Mouse (Mus musculus) heart, postnatal 36 days (tissue): ENCODE results near the gene Nsf. TPM values are rescaled to one million over a fixed set of nuclear protein-coding genes. Genes with fewer than 3 reads are reported as not detected.
A peak's percentile ranks its signal among the peaks of the same experiment; 100 is the strongest.

Experiments used
- DNase-seq, 2 experiments: peaks; one replicate each; pipeline ENCODE4 v3.0.0; 2021 to 2022
- intact Hi-C: fragments of 180-260 bp; cut with DNase I; formaldehyde crosslinking; loops from one replicate; pipeline ENCODE4 v1.15.1; 2025
- total RNA-seq, 2 experiments: library from RNA; stranded (reverse); gene quantifications; 2 replicates each; pipeline ENCODE4 v1.2.3; 2021

Gene Nsf
- total RNA-seq, 2 experiments from 2014 or later, result 26.2 to 27.4 TPM

- intact Hi-C loops, result no loop called here
- DNase-seq, result no peak
Measured at GRCm38 (mm10) chr11:103852590-103853283, 101.1 kb downstream of the Nsf start.

GRCm38 (mm10) chr11:103848287-103848686, 105.6 kb downstream of the Nsf start:
- no peak for DNase-seq
- intact Hi-C loops, result no loop called here

GRCm38 (mm10) chr11:103840834-103841233, 113.0 kb downstream of the Nsf start:
- DNase-seq, result no peak
- intact Hi-C loops, result no loop called here

GRCm38 (mm10) chr11:103838955-103839354, 114.9 kb downstream of the Nsf start:
- DNase-seq, result no peak
- intact Hi-C loops, result no loop called here

- DNase-seq, result no peak
- intact Hi-C loops, result no loop called here
Measured at GRCm38 (mm10) chr11:103832331-103832730, 121.5 kb downstream of the Nsf start.

- no peak for DNase-seq
- intact Hi-C loops, result no loop called here
Measured at GRCm38 (mm10) chr11:103831766-103832165, 122.1 kb downstream of the Nsf start.

- intact Hi-C loops, result no loop called here
- DNase-seq, result no peak
Measured at GRCm38 (mm10) chr11:103830476-103830875, 123.4 kb downstream of the Nsf start.

- intact Hi-C loops, result no loop called here
- DNase-seq, result no peak
Measured at GRCm38 (mm10) chr11:103829956-103830355, 123.9 kb downstream of the Nsf start.

GRCm38 (mm10) chr11:103828866-103829265, 125.0 kb downstream of the Nsf start:
- intact Hi-C loops, result no loop called here
- DNase-seq, result no peak

- intact Hi-C loops, result no loop called here
- DNase-seq, result no peak
Measured at GRCm38 (mm10) chr11:103827201-103827600, 126.7 kb downstream of the Nsf start.

- no peak for DNase-seq
- intact Hi-C loops, result no loop called here
Measured at GRCm38 (mm10) chr11:103816719-103817118, 137.1 kb downstream of the Nsf start.

GRCm38 (mm10) chr11:103815986-103816385, 137.9 kb downstream of the Nsf start:
- intact Hi-C loops, result no loop called here
- no peak for DNase-seq

GRCm38 (mm10) chr11:103814808-103815207, 139.0 kb downstream of the Nsf start:
- no peak for DNase-seq
- intact Hi-C loops, result no loop called here

- DNase-seq, result no peak
- intact Hi-C loops, result no loop called here
Measured at GRCm38 (mm10) chr11:103811246-103811645, 142.6 kb downstream of the Nsf start.

- DNase-seq, result no peak
- intact Hi-C loops, result no loop called here
Measured at GRCm38 (mm10) chr11:103810631-103811030, 143.2 kb downstream of the Nsf start.

- intact Hi-C loops, result no loop called here
- DNase-seq, result peak in 1 of 2 experiments; percentile 8
Measured at GRCm38 (mm10) chr11:103809611-103810598, 144.0 kb downstream of the Nsf start.

GRCm38 (mm10) chr11:103808771-103809610, 144.9 kb downstream of the Nsf start:
- no peak for DNase-seq
- intact Hi-C loops, result no loop called here

- intact Hi-C loops, result no loop called here
- no peak for DNase-seq
Measured at GRCm38 (mm10) chr11:103807966-103808365, 145.9 kb downstream of the Nsf start.

GRCm38 (mm10) chr11:103804804-103805203, 149.1 kb downstream of the Nsf start:
- DNase-seq, result no peak
- intact Hi-C loops, result no loop called here

- DNase-seq, result no peak
- intact Hi-C loops, result no loop called here
Measured at GRCm38 (mm10) chr11:103804126-103804525, 149.7 kb downstream of the Nsf start.

GRCm38 (mm10) chr11:103801128-103801527, 152.7 kb downstream of the Nsf start:
- no peak for DNase-seq
- intact Hi-C loops, result no loop called here
